10 mouse cellular contexts compared by ENCODE assay signal in genomic region chr7:99146011-99146410, GRCm38 (mm10). TPM values are rescaled to one million over a fixed set of nuclear protein-coding genes. Genes with fewer than 3 reads are reported as not detected.
A peak's percentile ranks its signal among the peaks of the same experiment; 100 is the strongest.
DNase-seq lines count a peak whose midpoint lies in the region; ATAC-seq lines count a peak whose summit lies in the region.
"Had no signal": no experiment of that assay in that cellular context is flagged by ENCODE, and none has a peak within 500 bp of the region (broad histone marks: within the 10 kb centered on the region; RNA-seq: fewer than 3 reads in every experiment).

No protein-coding gene starts in this region.

- H3K4me1 ChIP-seq in heart, embryonic 13.5 days, result peaks cover 28% of the 10 kb centered on the region
- no peaks in the 10 kb centered on the region; the same call in 1 of the 2 replicates for H3K4me1 ChIP-seq in brown adipose tissue, adult 24 weeks (ENCODE audit: control insufficient read depth, insufficient read depth, insufficient read length, low read length)

- H3K9ac ChIP-seq in heart, embryonic 13.5 days, result 0 out of 2 replicates have a peak overlapping the region, but pooled peaks have one; percentile 8

- H3K27me3 ChIP-seq in heart, embryonic 13.5 days (replicated peaks), result no peaks in the 10 kb centered on the region

- intact Hi-C loops in heart, postnatal 10 days (cut with DNase I), result no loop called here
- intact Hi-C loops in left cerebral cortex, postnatal 10 days (cut with DNase I), result no loop called here

- H3K27ac ChIP-seq in heart, embryonic 13.5 days (replicated peaks), result no peak overlapping the region
- peak overlapping the region; percentile 31; the same call in 1 of the 2 replicates for H3K27ac ChIP-seq in brown adipose tissue, adult 24 weeks (replicated peaks; ENCODE audit: low read depth, low read length)

- ATAC-seq in heart, embryonic 13.5 days (ENCODE audit: extremely low read depth, insufficient number of reproducible peaks, low FRiP score, low TSS enrichment), result no peak

- WGBS in heart, embryonic 13.5 days, result 37% methylated on average over 7 of the region's 7 CpGs

- H3K4me2 ChIP-seq in heart, embryonic 13.5 days, result no peak overlapping the region

- H3K9me3 ChIP-seq in heart, embryonic 13.5 days, result no peaks in the 10 kb centered on the region

- no peak overlapping the region for H3K4me3 ChIP-seq in heart, embryonic 13.5 days
- no peak overlapping the region for H3K4me3 ChIP-seq in brown adipose tissue, adult 24 weeks (ENCODE audit: insufficient read depth, low read depth, low read length)

- no peak for DNase-seq in heart, postnatal 10 days
- DNase-seq in 416B (ENCODE audit: low read depth), result peak; percentile 82
- peak; percentile 67 for DNase-seq in lung, postnatal 36 days
- no peak for DNase-seq in left cerebral cortex, postnatal 10 days (ENCODE audit: extremely low spot score in 1 of 2, low spot score in 2 of 2)
- DNase-seq in kidney, postnatal 4 days, result no peak
- DNase-seq in right cerebral cortex, postnatal 36 days (ENCODE audit: low spot score in 2 of 2), result no peak
- DNase-seq: adrenal gland, postnatal 25 days; cerebellum, adult 11-12 months had no signal

- no peaks in the 10 kb centered on the region for H3K36me3 ChIP-seq in heart, embryonic 13.5 days

RNA-seq across cellular contexts. Expression of gene Uvrag, which starts 5.1 kb away (rescaled TPM):
- polyA plus RNA-seq in heart, embryonic 13.5 days (2015; fragmentation: Nextera tagmentation; extraction: Ambion mirVana), result 14.8 and 15.5 TPM in 2 replicates
- total RNA-seq in heart, postnatal 10 days (2021), result 10 to 100 TPM; 34.6 to 35.0 TPM
- 11.5 and 12.4 TPM in 2 replicates for polyA plus RNA-seq in brown adipose tissue, adult 24 weeks (2012; ENCODE audit: insufficient read depth, insufficient read length, missing spikeins)
- 10 to 100 TPM; 40.4 to 42.9 TPM for total RNA-seq in left cerebral cortex, postnatal 10 days (2021)

RNA-seq across cellular contexts. Expression of gene Dgat2, which starts 36.5 kb away (rescaled TPM):
- polyA plus RNA-seq in heart, embryonic 13.5 days (2015; fragmentation: Nextera tagmentation; extraction: Ambion mirVana), result 10.6 and 13.0 TPM in 2 replicates
- total RNA-seq in heart, postnatal 10 days (2021), result 100 to 1,000 TPM; 154 to 202 TPM
- 1,082 and 1,581 TPM in 2 replicates for polyA plus RNA-seq in brown adipose tissue, adult 24 weeks (2012; ENCODE audit: insufficient read depth, insufficient read length, missing spikeins)
- 10 to 100 TPM; 91.8 to 94.0 TPM for total RNA-seq in left cerebral cortex, postnatal 10 days (2021)

Comparison
In these comparisons a context has a peak if more than half of its experiments do, and no peak if none do; other contexts are left out.
1. DNase-seq: peak in 416B (single experiment) and lung, postnatal 36 days (single experiment); none in heart, postnatal 10 days (0 of 2), left cerebral cortex, postnatal 10 days (0 of 2), kidney, postnatal 4 days (0 of 2) and right cerebral cortex, postnatal 36 days (0 of 2).